Mouse (Mus musculus): ENCODE measurements around the gene Gm20696. TPM values are rescaled to one million over a fixed set of nuclear protein-coding genes. Genes with fewer than 3 reads are reported as not detected.
A peak's percentile ranks its signal among the peaks of the same experiment; 100 is the strongest.

The Gm20696 gene
- polyA plus RNA-seq, 1 experiment from 2014 or later = 2.6 TPM

- no peaks in the 10 kb centered on the region for H3K27me3 ChIP-seq (replicated peaks)
- no peak overlapping the region for H3K9ac ChIP-seq
- no peak for ATAC-seq (ENCODE audit: insufficient number of reproducible peaks, low FRiP score)
- H3K4me2 ChIP-seq = no peak overlapping the region
- peaks cover 4% of the 10 kb centered on the region; the same call in 1 of the 2 replicates for H3K36me3 ChIP-seq
- 82% methylated on average over 4 of the region's 4 CpGs for WGBS
- no peak overlapping the region for H3K27ac ChIP-seq (ENCODE audit: poor library complexity, severe bottlenecking)
- H3K4me1 ChIP-seq (replicated peaks) = peaks cover 5% of the 10 kb centered on the region; the same call in 1 of the 2 replicates
- H3K4me3 ChIP-seq = no peak overlapping the region
- H3K9me3 ChIP-seq (replicated peaks) = no peaks in the 10 kb centered on the region
These were observed 207.8 kb downstream of the Gm20696 start for GRCm38 (mm10) chr6:99458775-99459174.

- ATAC-seq (ENCODE audit: insufficient number of reproducible peaks, low FRiP score) = no peak
- Histone ChIP-seq H3K4me2 (no peak overlapping the region), H3K4me1 (replicated peaks) (peaks cover 34% of the 10 kb centered on the region), H3K9ac (no peak overlapping the region), H3K9me3 (replicated peaks) (no peaks in the 10 kb centered on the region), H3K27ac (ENCODE audit: poor library complexity, severe bottlenecking) (no peak overlapping the region), H3K36me3 (no peaks in the 10 kb centered on the region), H3K4me3 (no peak overlapping the region), H3K27me3 (replicated peaks) (no peaks in the 10 kb centered on the region)
- 85% methylated on average over 7 of the region's 7 CpGs for WGBS
These were observed 212.7 kb downstream of the Gm20696 start for GRCm38 (mm10) chr6:99453763-99454520.

GRCm38 (mm10) chr6:99452638-99453185, 213.9 kb downstream of the Gm20696 start:
- H3K9me3 ChIP-seq (replicated peaks) = no peaks in the 10 kb centered on the region
- no peak overlapping the region for H3K9ac ChIP-seq
- no peak overlapping the region for H3K4me2 ChIP-seq
- no peak for ATAC-seq (ENCODE audit: insufficient number of reproducible peaks, low FRiP score)
- no peaks in the 10 kb centered on the region for H3K27me3 ChIP-seq (replicated peaks)
- H3K4me1 ChIP-seq (replicated peaks) = peaks cover 34% of the 10 kb centered on the region
- 71% methylated on average over 2 of the region's 2 CpGs for WGBS
- 0 out of 2 replicates have a peak overlapping the region, but pooled peaks have one; percentile 34 for H3K27ac ChIP-seq (ENCODE audit: poor library complexity, severe bottlenecking)
- no peaks in the 10 kb centered on the region for H3K36me3 ChIP-seq
- H3K4me3 ChIP-seq = no peak overlapping the region

GRCm38 (mm10) chr6:99451479-99451878, 215.1 kb downstream of the Gm20696 start:
- Histone ChIP-seq H3K4me1 (replicated peaks) (peaks cover 34% of the 10 kb centered on the region), H3K9ac (no peak overlapping the region), H3K9me3 (replicated peaks) (no peaks in the 10 kb centered on the region), H3K4me3 (no peak overlapping the region), H3K27ac (ENCODE audit: poor library complexity, severe bottlenecking) (peak overlapping the region; percentile 66), H3K27me3 (replicated peaks) (no peaks in the 10 kb centered on the region), H3K36me3 (no peaks in the 10 kb centered on the region), H3K4me2 (0 out of 2 replicates have a peak overlapping the region, but pooled peaks have one; percentile 20)
- 18% methylated on average over 11 of the region's 11 CpGs for WGBS
- ATAC-seq (ENCODE audit: insufficient number of reproducible peaks, low FRiP score) = no peak

- H3K27ac ChIP-seq (ENCODE audit: poor library complexity, severe bottlenecking) = no peak overlapping the region
- ATAC-seq (ENCODE audit: insufficient number of reproducible peaks, low FRiP score) = no peak
- H3K9me3 ChIP-seq (replicated peaks) = no peaks in the 10 kb centered on the region
- no peaks in the 10 kb centered on the region for H3K36me3 ChIP-seq
- H3K9ac ChIP-seq = no peak overlapping the region
- H3K4me3 ChIP-seq = no peak overlapping the region
- WGBS = 75% methylated on average over 4 of the region's 4 CpGs
- H3K27me3 ChIP-seq (replicated peaks) = no peaks in the 10 kb centered on the region
- no peak overlapping the region for H3K4me2 ChIP-seq
- peaks cover 24% of the 10 kb centered on the region for H3K4me1 ChIP-seq (replicated peaks)
These were observed 219.2 kb downstream of the Gm20696 start for GRCm38 (mm10) chr6:99447447-99447846.

- H3K27me3 ChIP-seq (replicated peaks) = no peaks in the 10 kb centered on the region
- H3K36me3 ChIP-seq = no peaks in the 10 kb centered on the region
- H3K27ac ChIP-seq (ENCODE audit: poor library complexity, severe bottlenecking) = no peak overlapping the region
- ATAC-seq (ENCODE audit: insufficient number of reproducible peaks, low FRiP score) = no peak
- no peak overlapping the region for H3K4me3 ChIP-seq
- no peak overlapping the region for H3K4me2 ChIP-seq
- 86% methylated on average over 12 of the region's 12 CpGs for WGBS
- no peak overlapping the region for H3K9ac ChIP-seq
- H3K4me1 ChIP-seq (replicated peaks) = peaks cover 20% of the 10 kb centered on the region
- H3K9me3 ChIP-seq (replicated peaks) = no peaks in the 10 kb centered on the region
These were observed 219.7 kb downstream of the Gm20696 start for GRCm38 (mm10) chr6:99446801-99447415.

- Histone ChIP-seq H3K27me3 (replicated peaks) (no peaks in the 10 kb centered on the region), H3K4me1 (replicated peaks) (peaks cover 27% of the 10 kb centered on the region), H3K36me3 (no peaks in the 10 kb centered on the region), H3K9me3 (replicated peaks) (no peaks in the 10 kb centered on the region), H3K27ac (ENCODE audit: poor library complexity, severe bottlenecking) (no peak overlapping the region), H3K9ac (no peak overlapping the region), H3K4me3 (no peak overlapping the region), H3K4me2 (no peak overlapping the region)
- 57% methylated on average over 5 of the region's 5 CpGs for WGBS
- no peak for ATAC-seq (ENCODE audit: insufficient number of reproducible peaks, low FRiP score)
These were observed 223.1 kb downstream of the Gm20696 start for GRCm38 (mm10) chr6:99443460-99443859.

GRCm38 (mm10) chr6:99441100-99441499, 225.5 kb downstream of the Gm20696 start:
- Histone ChIP-seq H3K4me3 (no peak overlapping the region), H3K4me2 (no peak overlapping the region), H3K36me3 (no peaks in the 10 kb centered on the region), H3K9ac (no peak overlapping the region), H3K9me3 (replicated peaks) (no peaks in the 10 kb centered on the region), H3K4me1 (replicated peaks) (peaks cover 30% of the 10 kb centered on the region), H3K27ac (ENCODE audit: poor library complexity, severe bottlenecking) (no peak overlapping the region), H3K27me3 (replicated peaks) (no peaks in the 10 kb centered on the region)
- ATAC-seq (ENCODE audit: insufficient number of reproducible peaks, low FRiP score) = no peak
- WGBS = 71% methylated on average over 7 of the region's 7 CpGs

- WGBS = 87% methylated on average over 2 of the region's 2 CpGs
- Histone ChIP-seq H3K27me3 (replicated peaks) (no peaks in the 10 kb centered on the region), H3K4me1 (replicated peaks) (peaks cover 30% of the 10 kb centered on the region), H3K4me2 (no peak overlapping the region), H3K4me3 (no peak overlapping the region), H3K36me3 (no peaks in the 10 kb centered on the region), H3K9ac (no peak overlapping the region), H3K27ac (ENCODE audit: poor library complexity, severe bottlenecking) (peak overlapping the region; percentile 56; the same call in 1 of the 2 replicates), H3K9me3 (replicated peaks) (no peaks in the 10 kb centered on the region)
- no peak for ATAC-seq (ENCODE audit: insufficient number of reproducible peaks, low FRiP score)
These were observed 226.0 kb downstream of the Gm20696 start for GRCm38 (mm10) chr6:99440606-99441005.

GRCm38 (mm10) chr6:99439878-99440361, 226.7 kb downstream of the Gm20696 start:
- Histone ChIP-seq H3K36me3 (0 out of 2 replicates have a peak, but pooled peaks cover 3% of the 10 kb centered on the region), H3K9me3 (replicated peaks) (no peaks in the 10 kb centered on the region), H3K27ac (ENCODE audit: poor library complexity, severe bottlenecking) (peak overlapping the region; percentile 56), H3K4me3 (no peak overlapping the region), H3K4me2 (peak overlapping the region; percentile 50), H3K4me1 (replicated peaks) (peaks cover 30% of the 10 kb centered on the region), H3K9ac (peak overlapping the region; percentile 12), H3K27me3 (replicated peaks) (no peaks in the 10 kb centered on the region)
- WGBS = 14% methylated on average over 9 of the region's 9 CpGs
- ATAC-seq (ENCODE audit: insufficient number of reproducible peaks, low FRiP score) = peak; percentile 48; the same call in 1 of the 2 replicates

GRCm38 (mm10) chr6:99439214-99439877, 227.3 kb downstream of the Gm20696 start:
- Histone ChIP-seq H3K4me2 (peak overlapping the region; percentile 50), H3K4me3 (no peak overlapping the region)

More at GRCm38 (mm10) chr6:99439214-99439877, 227.3 kb downstream of the Gm20696 start:
- no peak for ATAC-seq (ENCODE audit: insufficient number of reproducible peaks, low FRiP score)
- peaks cover 8% of the 10 kb centered on the region; the same call in 1 of the 2 replicates for H3K36me3 ChIP-seq
- 28% methylated on average over 9 of the region's 9 CpGs for WGBS
- peak overlapping the region; percentile 12 for H3K9ac ChIP-seq
- peak overlapping the region; percentile 56 for H3K27ac ChIP-seq (ENCODE audit: poor library complexity, severe bottlenecking)
- no peaks in the 10 kb centered on the region for H3K9me3 ChIP-seq (replicated peaks)
- no peaks in the 10 kb centered on the region for H3K27me3 ChIP-seq (replicated peaks)
- peaks cover 30% of the 10 kb centered on the region for H3K4me1 ChIP-seq (replicated peaks)
